In the genomic region with DNA sequence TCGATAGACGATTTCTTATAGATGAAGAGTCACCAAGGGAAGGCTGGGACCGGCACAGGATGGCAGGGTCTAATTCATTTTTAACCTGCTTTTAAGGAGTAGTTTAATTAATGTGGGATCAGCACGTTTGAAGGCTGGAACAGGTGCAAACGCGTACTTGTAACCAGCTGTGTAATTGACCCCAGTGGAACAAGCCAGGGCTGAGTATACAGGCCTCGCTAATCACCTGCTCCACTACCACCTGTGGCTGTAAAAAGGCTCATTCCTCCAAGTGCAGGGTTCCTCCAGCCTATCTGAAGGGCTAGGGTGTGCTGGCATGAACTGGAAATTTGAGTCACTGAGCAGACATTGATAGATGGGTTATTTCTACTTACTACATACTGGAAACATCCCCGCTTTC, we compare ENCODE assay signal across 27 mouse cellular contexts.
DNase-seq lines count a peak whose midpoint lies in the region; ATAC-seq lines count a peak whose summit lies in the region.
"Had no signal": no experiment of that assay in that cellular context is flagged by ENCODE, and none has a peak within 500 bp of the region (broad histone marks: within the 10 kb centered on the region; RNA-seq: fewer than 3 reads in every experiment).

No protein-coding gene starts in this region.

- no peaks in the 10 kb centered on the region for H3K9me3 ChIP-seq in embryonic facial prominence, embryonic 14.5 days (ENCODE audit: control insufficient read depth, low read length)
- no peaks in the 10 kb centered on the region for H3K9me3 ChIP-seq in embryonic facial prominence, embryonic 10.5 days
- H3K9me3 ChIP-seq in hindbrain, embryonic 15.5 days: no peaks in the 10 kb centered on the region
- H3K9me3 ChIP-seq in hindbrain, embryonic 11.5 days (ENCODE audit: control insufficient read depth, low read length): no peaks in the 10 kb centered on the region
- H3K9me3 ChIP-seq in neural tube, embryonic 13.5 days: no peaks in the 10 kb centered on the region
- H3K9me3 ChIP-seq: embryonic facial prominence, embryonic 12.5 days; forebrain, embryonic 10.5 days; forebrain, embryonic 13.5 days; heart, embryonic 12.5 days; heart, embryonic 15.5 days had no signal

- H3K4me3 ChIP-seq in embryonic facial prominence, embryonic 14.5 days (ENCODE audit: low read depth, low read length): no peak overlapping the region
- H3K4me3 ChIP-seq in embryonic facial prominence, embryonic 10.5 days: no peak overlapping the region
- H3K4me3 ChIP-seq in hindbrain, embryonic 15.5 days: no peak overlapping the region
- no peak overlapping the region for H3K4me3 ChIP-seq in hindbrain, embryonic 11.5 days (ENCODE audit: low read depth, low read length)
- H3K4me3 ChIP-seq in neural tube, embryonic 13.5 days: no peak overlapping the region
- H3K4me3 ChIP-seq: embryonic facial prominence, embryonic 12.5 days; forebrain, embryonic 10.5 days; forebrain, embryonic 13.5 days; gastrocnemius, adult 2 months; heart, embryonic 12.5 days; heart, embryonic 15.5 days had no signal

- H3K4me1 ChIP-seq in embryonic facial prominence, embryonic 14.5 days (ENCODE audit: control insufficient read depth, insufficient read depth, low read length): no peaks in the 10 kb centered on the region
- peaks cover 6% of the 10 kb centered on the region for H3K4me1 ChIP-seq in embryonic facial prominence, embryonic 10.5 days
- H3K4me1 ChIP-seq in hindbrain, embryonic 15.5 days (replicated peaks): no peaks in the 10 kb centered on the region
- no peaks in the 10 kb centered on the region for H3K4me1 ChIP-seq in hindbrain, embryonic 11.5 days (replicated peaks; ENCODE audit: control insufficient read depth, insufficient read depth, low read length)
- no peaks in the 10 kb centered on the region for H3K4me1 ChIP-seq in neural tube, embryonic 13.5 days (replicated peaks)
- H3K4me1 ChIP-seq: embryonic facial prominence, embryonic 12.5 days had no signal

- H3K9ac ChIP-seq in embryonic facial prominence, embryonic 14.5 days (ENCODE audit: low read depth, low read length): no peak overlapping the region
- H3K9ac ChIP-seq in hindbrain, embryonic 15.5 days: no peak overlapping the region
- H3K9ac ChIP-seq in hindbrain, embryonic 11.5 days (ENCODE audit: low read depth, low read length): no peak overlapping the region
- H3K9ac ChIP-seq in neural tube, embryonic 13.5 days: no peak overlapping the region
- H3K9ac ChIP-seq: embryonic facial prominence, embryonic 12.5 days; forebrain, embryonic 13.5 days; heart, embryonic 12.5 days; heart, embryonic 15.5 days had no signal

- 62% methylated on average over 8 of the region's 8 CpGs for WGBS in embryonic facial prominence, embryonic 14.5 days
- 85% methylated on average over 8 of the region's 8 CpGs for WGBS in embryonic facial prominence, embryonic 10.5 days
- WGBS in hindbrain, embryonic 15.5 days: 60% methylated on average over 8 of the region's 8 CpGs
- WGBS in hindbrain, embryonic 11.5 days: 87% methylated on average over 8 of the region's 8 CpGs
- WGBS in neural tube, embryonic 13.5 days: 54% methylated on average over 8 of the region's 8 CpGs

- no peak overlapping the region for H3K4me2 ChIP-seq in embryonic facial prominence, embryonic 14.5 days (ENCODE audit: low read depth, low read length)
- H3K4me2 ChIP-seq in hindbrain, embryonic 15.5 days: no peak overlapping the region
- no peak overlapping the region for H3K4me2 ChIP-seq in hindbrain, embryonic 11.5 days (replicated peaks; ENCODE audit: low read depth, low read length)
- no peak overlapping the region for H3K4me2 ChIP-seq in neural tube, embryonic 13.5 days
- H3K4me2 ChIP-seq: embryonic facial prominence, embryonic 12.5 days; forebrain, embryonic 13.5 days; heart, embryonic 12.5 days; heart, embryonic 15.5 days had no signal

- no peak overlapping the region for H3K27ac ChIP-seq in embryonic facial prominence, embryonic 14.5 days (replicated peaks; ENCODE audit: low read depth, low read length)
- H3K27ac ChIP-seq in embryonic facial prominence, embryonic 10.5 days (replicated peaks): no peak overlapping the region
- no peak overlapping the region for H3K27ac ChIP-seq in hindbrain, embryonic 15.5 days (replicated peaks)
- H3K27ac ChIP-seq in hindbrain, embryonic 11.5 days (ENCODE audit: low read depth, low read length): no peak overlapping the region
- H3K27ac ChIP-seq in neural tube, embryonic 13.5 days (replicated peaks): no peak overlapping the region
- H3K27ac ChIP-seq: embryonic facial prominence, embryonic 12.5 days; forebrain, embryonic 10.5 days; forebrain, embryonic 13.5 days; gastrocnemius, adult 2 months; heart, embryonic 15.5 days; hindbrain, postnatal 0 days had no signal

- H3K36me3 ChIP-seq in embryonic facial prominence, embryonic 14.5 days (ENCODE audit: control insufficient read depth, insufficient read depth, low read length): no peaks in the 10 kb centered on the region
- H3K36me3 ChIP-seq in embryonic facial prominence, embryonic 10.5 days (replicated peaks): no peaks in the 10 kb centered on the region
- no peaks in the 10 kb centered on the region for H3K36me3 ChIP-seq in hindbrain, embryonic 15.5 days
- no peaks in the 10 kb centered on the region for H3K36me3 ChIP-seq in hindbrain, embryonic 11.5 days (ENCODE audit: control insufficient read depth, insufficient read depth, low read length)
- H3K36me3 ChIP-seq in neural tube, embryonic 13.5 days: no peaks in the 10 kb centered on the region
- H3K36me3 ChIP-seq: embryonic facial prominence, embryonic 12.5 days; forebrain, embryonic 10.5 days; heart, embryonic 12.5 days; heart, embryonic 15.5 days had no signal

- no peaks in the 10 kb centered on the region for H3K27me3 ChIP-seq in embryonic facial prominence, embryonic 14.5 days (replicated peaks; ENCODE audit: control insufficient read depth, insufficient read depth, low read length)
- no peaks in the 10 kb centered on the region for H3K27me3 ChIP-seq in embryonic facial prominence, embryonic 10.5 days (replicated peaks; ENCODE audit: low read depth, poor library complexity, severe bottlenecking)
- no peaks in the 10 kb centered on the region for H3K27me3 ChIP-seq in hindbrain, embryonic 15.5 days
- H3K27me3 ChIP-seq in hindbrain, embryonic 11.5 days (ENCODE audit: control insufficient read depth, insufficient read depth, low read length): no peaks in the 10 kb centered on the region
- no peaks in the 10 kb centered on the region for H3K27me3 ChIP-seq in neural tube, embryonic 13.5 days
- H3K27me3 ChIP-seq: embryonic facial prominence, embryonic 12.5 days; forebrain, embryonic 13.5 days; heart, embryonic 12.5 days; heart, embryonic 15.5 days had no signal

- DNase-seq in embryonic facial prominence, embryonic 14.5 days (ENCODE audit: low spot score): peak; percentile 57
- no peak for DNase-seq in embryonic facial prominence, embryonic 10.5 days (ENCODE audit: low spot score)
- DNase-seq in hindbrain, embryonic 11.5 days (ENCODE audit: low spot score): no peak
- no peak for DNase-seq in neural tube, embryonic 10.5 days (ENCODE audit: extremely low spot score, low spot score)
- DNase-seq in natural killer cell, adult 2 months (ENCODE audit: low spot score in 2 of 2): no peak
- DNase-seq: adrenal gland, postnatal 10 days; adrenal gland, postnatal 36 days; cerebellum, adult 18-20 months; cerebellum, adult 9-10 months; cerebellum, postnatal 14 days; gastrocnemius, adult 2 months; gastrocnemius, postnatal 14 days; heart, adult 18-20 months; heart, postnatal 14 days; heart, postnatal 4 days had no signal

- peak; percentile 74; the same call in 1 of the 2 replicates for ATAC-seq in embryonic facial prominence, embryonic 14.5 days (ENCODE audit: low read depth)
- peak; percentile 47; the same call in 1 of the 2 replicates for ATAC-seq in hindbrain, embryonic 15.5 days (ENCODE audit: low FRiP score, low read depth)
- ATAC-seq in hindbrain, embryonic 11.5 days (ENCODE audit: low FRiP score): no peak
- peak; percentile 55; the same call in 1 of the 2 replicates for ATAC-seq in neural tube, embryonic 13.5 days (ENCODE audit: low read depth)
- ATAC-seq: activated CD4-positive, CD25-positive, alpha-beta regulatory T cell, adult 4 months; forebrain, embryonic 13.5 days; forebrain, embryonic 16.5 days; hindbrain, postnatal 0 days; inflammation-experienced regulatory T-cells, adult 6 months; intestine, embryonic 16.5 days had no signal
